In genomic region chr3:49757626-49758019, GRCm38 (mm10) we compare ENCODE assay signal across 8 mouse cellular contexts. TPM values are rescaled to one million over a fixed set of nuclear protein-coding genes. Genes with fewer than 3 reads are reported as not detected.
DNase-seq lines count a peak whose midpoint lies in the region; ATAC-seq lines count a peak whose summit lies in the region.
"Had no signal": no experiment of that assay in that cellular context is flagged by ENCODE, and none has a peak within 500 bp of the region (broad histone marks: within the 10 kb centered on the region; RNA-seq: fewer than 3 reads in every experiment).

No protein-coding gene starts in this region.

- peak overlapping the region; percentile 92; the same call in 1 of the 2 replicates for H3K27ac ChIP-seq in forebrain, embryonic 13.5 days
- peak overlapping the region; percentile 100 for H3K27ac ChIP-seq in limb, embryonic 15.5 days
- H3K27ac ChIP-seq in stomach, embryonic 16.5 days (ENCODE audit: low read length), result peak overlapping the region; percentile 97

- peaks cover 12% of the 10 kb centered on the region; the same call in 1 of the 2 replicates for H3K36me3 ChIP-seq in forebrain, embryonic 13.5 days (ENCODE audit: poor library complexity, severe bottlenecking)
- peaks cover 3% of the 10 kb centered on the region; the same call in 1 of the 2 replicates for H3K36me3 ChIP-seq in limb, embryonic 15.5 days
- no peaks in the 10 kb centered on the region for H3K36me3 ChIP-seq in stomach, embryonic 16.5 days (ENCODE audit: control insufficient read depth, insufficient read depth, low read length)

- no peaks in the 10 kb centered on the region for H3K9me3 ChIP-seq in forebrain, embryonic 13.5 days (replicated peaks)
- no peaks in the 10 kb centered on the region for H3K9me3 ChIP-seq in limb, embryonic 15.5 days
- H3K9me3 ChIP-seq in stomach, embryonic 16.5 days (replicated peaks; ENCODE audit: control insufficient read depth, low read length), result no peaks in the 10 kb centered on the region

- H3K9ac ChIP-seq in forebrain, embryonic 13.5 days, result peak overlapping the region; percentile 78
- peak overlapping the region; percentile 86; the same call in 1 of the 2 replicates for H3K9ac ChIP-seq in limb, embryonic 15.5 days
- peak overlapping the region; percentile 87 for H3K9ac ChIP-seq in stomach, embryonic 16.5 days (ENCODE audit: low read length)

- peak; percentile 33 for ATAC-seq in forebrain, embryonic 13.5 days
- 0 out of 2 replicates have a peak, but pooled peaks have one; percentile 36 for ATAC-seq in limb, embryonic 15.5 days (ENCODE audit: insufficient number of reproducible peaks, low FRiP score, low TSS enrichment, low read depth)
- ATAC-seq in stomach, embryonic 16.5 days (ENCODE audit: insufficient read depth, low FRiP score), result no peak

- peak overlapping the region; percentile 67 for H3K4me3 ChIP-seq in forebrain, embryonic 13.5 days
- peak overlapping the region; percentile 73 for H3K4me3 ChIP-seq in limb, embryonic 15.5 days
- H3K4me3 ChIP-seq in stomach, embryonic 16.5 days (replicated peaks; ENCODE audit: low read length), result peak overlapping the region; percentile 77

- H3K4me2 ChIP-seq in forebrain, embryonic 13.5 days, result peak overlapping the region; percentile 77
- H3K4me2 ChIP-seq in limb, embryonic 15.5 days, result peak overlapping the region; percentile 56
- H3K4me2 ChIP-seq in stomach, embryonic 16.5 days (ENCODE audit: low read depth, low read length), result peak overlapping the region; percentile 67

- 0% methylated on average over 6 of the region's 6 CpGs for WGBS in forebrain, embryonic 13.5 days
- WGBS in limb, embryonic 15.5 days, result under 1% methylated on average over 6 of the region's 6 CpGs
- WGBS in stomach, embryonic 16.5 days, result 0% methylated on average over 6 of the region's 6 CpGs

- intact Hi-C loops in gastrocnemius, postnatal 14 days (cut with DNase I; ENCODE audit: low total_unique reads), result no loop called here

- H3K4me1 ChIP-seq in forebrain, embryonic 13.5 days, result peaks cover 43% of the 10 kb centered on the region
- H3K4me1 ChIP-seq in limb, embryonic 15.5 days, result peaks cover 15% of the 10 kb centered on the region
- peaks cover 7% of the 10 kb centered on the region for H3K4me1 ChIP-seq in stomach, embryonic 16.5 days (ENCODE audit: control insufficient read depth, insufficient read depth, low read length)

- no peaks in the 10 kb centered on the region for H3K27me3 ChIP-seq in forebrain, embryonic 13.5 days
- no peaks in the 10 kb centered on the region for H3K27me3 ChIP-seq in limb, embryonic 15.5 days
- H3K27me3 ChIP-seq in stomach, embryonic 16.5 days (ENCODE audit: control insufficient read depth, insufficient read depth, low read length), result no peaks in the 10 kb centered on the region

- peak; percentile 25 for DNase-seq in right cerebral cortex, postnatal 4 days
- no peak for DNase-seq in right cerebral cortex, adult 2 months (ENCODE audit: low spot score in 2 of 2)
- DNase-seq in left cerebral cortex, adult 11 months (ENCODE audit: low spot score), result no peak
- no peak for DNase-seq in gastrocnemius, postnatal 14 days

RNA-seq across cellular contexts. Expression of gene Pcdh18, which starts 0.5 kb away (rescaled TPM):
- polyA plus RNA-seq in forebrain, embryonic 13.5 days (2015; fragmentation: Nextera tagmentation; extraction: Ambion mirVana), result 23.5 and 24.9 TPM in 2 replicates
- 87.5 and 103 TPM in 2 replicates for polyA plus RNA-seq in limb, embryonic 15.5 days (2015; fragmentation: Nextera tagmentation; extraction: Ambion mirVana)
- 55.6 and 61.3 TPM in 2 replicates for polyA plus RNA-seq in stomach, embryonic 16.5 days (2015; fragmentation: Nextera tagmentation; extraction: Ambion mirVana)
- 1 to 10 TPM; 6.3 to 8.4 TPM for total RNA-seq in gastrocnemius, postnatal 14 days (2021)
- total RNA-seq: common myeloid progenitor, adult 5-6 weeks had no signal
